Mouse (Mus musculus) bone marrow, adult 2 months (tissue): ENCODE measurements at regions not wholly inside any gene's neighbourhood (a gene's known extent, or its start where the extent isn't known, plus 50 kb on each side); places are given as distances from the start of the nearest gene placed in this dataset.

ENCODE experiments used
- CTCF ChIP-seq: fragments of 200-500 bp; IDR thresholded peaks from 2 replicates; pipeline ENCODE4 v1.5.1; 2011; ENCODE audit warnings: low read length, control low read depth; ENCODE audit not compliant: control insufficient read depth, insufficient read depth
- POLR2A ChIP-seq: fragments of 200-500 bp; IDR thresholded peaks from 2 replicates; pipeline ENCODE4 v1.6.1; 2011; ENCODE audit warnings: low read depth, mild to moderate bottlenecking, control low read depth, low read length, borderline replicate concordance; ENCODE audit not compliant: control insufficient read depth

- TF ChIP-seq CTCF, result no peak
- TF ChIP-seq POLR2A, result no peak
These were observed 201.4 kb downstream of the Xxylt1 start for GRCm38 (mm10) chr16:30879878-30880277.
